Mouse (Mus musculus) liver, embryonic 15.5 days (tissue): ENCODE data around the gene Zfp503. TPM values are rescaled to one million over a fixed set of nuclear protein-coding genes. Genes with fewer than 3 reads are reported as not detected.

ENCODE experiments used
- ATAC-seq: fragments of 200-750 bp; cut with Nextera tagmentation; 2 replicates; pipeline ENCODE4 v1.8.0; 2017; ENCODE audit warnings: moderate number of reproducible peaks, mild to moderate bottlenecking, moderate library complexity; ENCODE audit not compliant: insufficient read depth
- H3K27ac ChIP-seq: fragments of 300-500 bp; sonication (generic); replicated peaks from 2 replicates; pipeline ENCODE4 v1.5.1; 2015; ENCODE audit warnings: mild to moderate bottlenecking, inconsistent platforms
- H3K27me3 ChIP-seq: fragments of 300-500 bp; sonication (generic); 2 replicates; pipeline ENCODE4 v1.6.1; 2015; ENCODE audit warnings: mild to moderate bottlenecking, inconsistent platforms
- H3K36me3 ChIP-seq: fragments of 300-500 bp; sonication (generic); replicated peaks from 2 replicates; pipeline ENCODE4 v1.6.1; 2015; ENCODE audit warnings: moderate library complexity, mild to moderate bottlenecking, inconsistent platforms
- H3K4me1 ChIP-seq: fragments of 300-500 bp; sonication (generic); replicated peaks from 2 replicates; pipeline ENCODE4 v1.6.1; 2015; ENCODE audit warnings: inconsistent platforms
- H3K4me2 ChIP-seq: fragments of 300-500 bp; sonication (generic); 2 replicates; pipeline ENCODE4 v1.6.1; 2015; ENCODE audit warnings: moderate library complexity, mild to moderate bottlenecking, inconsistent platforms
- H3K4me3 ChIP-seq: fragments of 300-500 bp; sonication (generic); replicated peaks from 2 replicates; pipeline ENCODE4 v1.5.1; 2015; ENCODE audit warnings: mild to moderate bottlenecking, inconsistent platforms
- H3K9ac ChIP-seq: fragments of 300-500 bp; sonication (generic); 2 replicates; pipeline ENCODE4 v1.6.1; 2015; ENCODE audit warnings: moderate library complexity, mild to moderate bottlenecking, inconsistent platforms
- H3K9me3 ChIP-seq: fragments of 300-500 bp; sonication (generic); replicated peaks from 2 replicates; pipeline ENCODE4 v1.6.1; 2016; ENCODE audit warnings: inconsistent platforms
- WGBS: fragments of 180-500 bp; shearing (Covaris S2); methylation state at CpG from one replicate; pipeline ENCODE4 v1.1.7; 2015; ENCODE audit warnings: mixed read lengths; ENCODE audit not compliant: insufficient replicate concordance; 5-methylcytosine and 5-hydroxymethylcytosine counted together
- polyA plus RNA-seq: library from polyadenylated mRNA; unstranded; fragments of >200 nt; fragmentation: Nextera tagmentation; extraction: Ambion mirVana; gene quantifications from 2 replicates; pipeline ENCODE4 v1.2.1, GENCODE M21; 2015

Zfp503 gene
- polyA plus RNA-seq, 1 experiment from 2014 or later, result 0.74 TPM

DNA sequence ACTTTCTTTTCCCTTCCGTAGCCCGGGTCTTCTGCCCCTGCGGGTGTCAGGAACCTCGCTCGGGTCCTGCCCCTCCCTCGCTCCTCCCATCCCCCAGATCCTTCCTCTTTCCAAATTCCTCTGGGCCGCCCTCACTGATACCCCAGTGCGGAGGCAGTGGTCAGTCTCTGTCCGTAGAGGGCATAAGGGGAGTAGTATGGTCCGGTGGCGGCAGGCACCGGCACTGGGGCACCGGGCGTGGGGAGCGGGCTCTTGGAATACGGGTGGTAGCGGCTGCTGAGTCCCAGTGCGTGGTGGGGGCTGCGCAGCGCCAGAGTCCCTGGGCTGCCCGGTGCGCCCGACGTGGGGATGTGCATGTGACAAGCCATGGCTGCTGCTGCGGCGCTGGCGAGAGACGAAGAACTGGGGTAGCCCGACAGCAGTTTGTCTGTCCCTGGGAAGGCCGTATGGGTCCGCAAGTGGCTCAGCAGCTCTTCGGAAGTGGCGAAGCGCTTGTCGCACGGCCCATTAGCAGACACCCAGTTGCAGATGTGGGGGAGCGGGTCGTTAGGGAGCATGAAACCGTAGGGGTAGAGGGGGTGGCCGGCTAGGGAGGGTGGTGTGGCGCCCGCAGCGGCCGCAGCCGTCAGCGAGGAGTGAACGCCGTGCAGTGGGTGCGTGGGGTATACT lies 4.5 kb downstream of the Zfp503 start:
- no peaks in the 10 kb centered on the region for H3K9me3 ChIP-seq
- WGBS, result 2% methylated on average over 49 of the region's 49 CpGs
- H3K4me3 ChIP-seq, result peak overlapping the region; percentile 50
- no peak overlapping the region for H3K9ac ChIP-seq
- H3K36me3 ChIP-seq, result no peaks in the 10 kb centered on the region
- H3K27me3 ChIP-seq, result peaks cover 95% of the 10 kb centered on the region
- peak overlapping the region; percentile 66 for H3K4me2 ChIP-seq
- H3K27ac ChIP-seq, result no peak overlapping the region
- H3K4me1 ChIP-seq, result peaks cover 28% of the 10 kb centered on the region
- no peak for ATAC-seq

DNA sequence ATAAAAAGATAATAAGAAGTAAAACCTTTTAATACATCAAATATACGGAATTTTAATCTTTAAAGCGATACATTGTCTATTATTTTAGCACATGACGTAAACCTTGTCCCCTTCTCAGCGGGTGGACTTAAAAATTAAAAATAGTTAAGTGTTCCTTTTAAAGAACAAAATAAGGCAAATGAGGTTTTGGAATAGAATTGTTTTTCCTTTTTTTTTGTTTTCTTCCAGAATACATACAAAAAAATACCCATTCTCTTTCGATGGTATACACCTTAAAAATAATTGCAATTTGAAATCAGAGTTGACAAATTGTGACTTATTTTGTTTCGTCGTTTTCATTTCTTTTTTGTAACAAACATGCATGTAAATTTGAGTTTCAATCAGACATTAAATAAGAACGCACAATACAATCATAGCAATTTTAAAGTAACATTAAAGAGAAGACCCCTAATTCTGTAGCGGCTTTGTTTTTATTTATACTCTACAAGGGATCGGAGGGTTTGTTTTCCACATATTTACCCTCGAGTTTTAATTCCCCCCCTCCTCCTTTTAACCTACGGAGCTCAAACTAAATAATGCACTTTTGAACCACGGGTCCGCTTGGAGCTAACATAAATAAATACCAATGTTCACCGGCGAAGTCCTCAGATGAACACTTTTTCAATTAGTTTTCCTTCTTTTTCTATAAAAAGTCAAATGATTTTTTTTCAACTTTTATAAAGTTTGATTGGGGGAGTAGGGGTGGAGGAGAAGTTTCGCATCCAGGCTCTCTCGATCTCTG lies 5.3 kb downstream of the Zfp503 start:
- WGBS, result 10% methylated on average over 18 of the region's 18 CpGs
- H3K36me3 ChIP-seq, result no peaks in the 10 kb centered on the region
- H3K9me3 ChIP-seq, result no peaks in the 10 kb centered on the region
- 0 out of 2 replicates have a peak overlapping the region, but pooled peaks have one; percentile 66 for H3K4me2 ChIP-seq
- H3K4me3 ChIP-seq, result peak overlapping the region; percentile 50; the same call in 1 of the 2 replicates
- no peak overlapping the region for H3K9ac ChIP-seq
- H3K4me1 ChIP-seq, result peaks cover 28% of the 10 kb centered on the region
- H3K27me3 ChIP-seq, result peaks cover 93% of the 10 kb centered on the region
- H3K27ac ChIP-seq, result no peak overlapping the region
- ATAC-seq, result no peak

DNA sequence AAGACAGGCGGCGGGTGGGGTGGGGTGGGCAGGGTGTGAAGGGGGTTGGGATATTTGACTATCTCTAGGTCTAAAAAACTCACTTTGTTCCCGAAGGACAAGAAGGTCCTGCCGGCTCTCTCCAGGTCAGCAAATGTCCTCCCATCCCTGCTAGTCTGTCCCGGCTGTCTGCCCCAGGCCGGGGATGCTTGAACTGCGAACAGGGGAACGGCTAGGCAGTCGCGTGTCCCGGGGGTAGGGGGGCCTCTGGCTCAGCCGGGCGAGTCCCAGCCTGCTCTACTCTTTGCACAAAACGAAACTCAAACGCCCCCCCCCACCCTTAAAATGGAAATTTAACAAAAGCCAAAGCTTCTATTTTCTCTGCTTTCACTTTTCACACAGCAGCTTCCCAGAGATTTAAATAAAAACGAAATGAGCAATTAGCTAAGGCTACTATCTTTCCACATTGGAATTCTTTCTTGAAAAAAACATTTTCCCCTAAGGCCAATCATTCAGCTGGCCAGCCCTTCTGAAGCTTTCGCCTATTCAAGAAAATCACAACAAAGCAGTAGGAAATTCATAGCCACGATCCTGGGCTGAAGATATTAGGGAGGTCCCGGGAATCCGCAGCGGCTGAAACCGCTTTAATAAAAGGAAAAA lies 6.0 kb downstream of the Zfp503 start:
- 2% methylated on average over 22 of the region's 22 CpGs for WGBS
- Histone ChIP-seq H3K27ac (no peak overlapping the region), H3K4me3 (peak overlapping the region; percentile 20; the same call in 1 of the 2 replicates), H3K27me3 (peaks cover 86% of the 10 kb centered on the region), H3K9me3 (no peaks in the 10 kb centered on the region), H3K9ac (no peak overlapping the region), H3K36me3 (no peaks in the 10 kb centered on the region), H3K4me2 (peak overlapping the region; percentile 27), H3K4me1 (peaks cover 28% of the 10 kb centered on the region)
- no peak for ATAC-seq

GRCm38 (mm10) chr14:21982592-21983310 lies 6.7 kb downstream of the Zfp503 start:
- no peaks in the 10 kb centered on the region for H3K9me3 ChIP-seq
- no peaks in the 10 kb centered on the region for H3K36me3 ChIP-seq
- no peak for ATAC-seq
- H3K9ac ChIP-seq, result no peak overlapping the region
- H3K4me3 ChIP-seq, result peak overlapping the region; percentile 20; the same call in 1 of the 2 replicates
- peak overlapping the region; percentile 27 for H3K4me2 ChIP-seq
- peaks cover 79% of the 10 kb centered on the region for H3K27me3 ChIP-seq
- H3K4me1 ChIP-seq, result peaks cover 26% of the 10 kb centered on the region
- no peak overlapping the region for H3K27ac ChIP-seq
- 4% methylated on average over 38 of the region's 38 CpGs for WGBS

DNA sequence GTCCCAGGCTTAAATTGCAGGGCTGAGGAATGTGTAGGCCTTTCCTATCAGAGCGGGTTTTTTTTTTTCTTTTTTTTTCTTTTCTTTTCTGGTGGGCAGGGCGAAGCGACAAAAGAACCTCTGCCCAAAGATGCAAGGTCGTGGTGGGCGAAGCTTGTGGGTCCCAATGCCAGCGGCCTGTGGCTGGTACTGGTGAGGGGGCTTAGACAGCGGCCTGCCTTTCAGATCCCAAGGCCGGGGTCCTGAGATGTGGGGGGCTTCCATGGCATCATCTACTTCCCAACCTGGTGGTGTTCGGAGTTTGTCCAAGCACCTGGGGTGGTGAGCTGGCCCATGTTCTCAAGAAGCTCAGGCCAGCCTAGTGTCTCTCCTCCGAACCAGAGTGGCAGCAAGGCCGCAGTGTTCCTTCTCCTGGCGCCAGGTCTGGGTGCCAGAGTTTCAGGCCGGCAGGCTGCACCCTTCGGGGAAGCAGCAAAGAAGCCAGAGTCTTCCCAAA lies 7.3 kb downstream of the Zfp503 start:
- Histone ChIP-seq H3K4me1 (peaks cover 21% of the 10 kb centered on the region), H3K27ac (no peak overlapping the region), H3K9me3 (no peaks in the 10 kb centered on the region), H3K4me2 (no peak overlapping the region), H3K9ac (no peak overlapping the region), H3K36me3 (no peaks in the 10 kb centered on the region), H3K4me3 (no peak overlapping the region), H3K27me3 (peaks cover 73% of the 10 kb centered on the region)
- no peak for ATAC-seq
- 25% methylated on average over 14 of the region's 14 CpGs for WGBS

- Histone ChIP-seq H3K27ac (no peak overlapping the region), H3K4me2 (no peak overlapping the region; the same call in 1 of the 2 replicates), H3K9me3 (no peaks in the 10 kb centered on the region), H3K4me3 (no peak overlapping the region), H3K27me3 (peaks cover 66% of the 10 kb centered on the region), H3K36me3 (no peaks in the 10 kb centered on the region), H3K4me1 (peaks cover 18% of the 10 kb centered on the region), H3K9ac (no peak overlapping the region)
- 0% methylated on average over 22 of the region's 22 CpGs for WGBS
- ATAC-seq, result no peak
Measured at GRCm38 (mm10) chr14:21981462-21981861, 7.9 kb downstream of the Zfp503 start.

GRCm38 (mm10) chr14:21968978-21969377 lies 20.4 kb downstream of the Zfp503 start:
- no peak overlapping the region for H3K4me3 ChIP-seq
- no peak for ATAC-seq
- H3K9ac ChIP-seq, result no peak overlapping the region
- no peak overlapping the region for H3K27ac ChIP-seq
- H3K36me3 ChIP-seq, result no peaks in the 10 kb centered on the region
- H3K4me1 ChIP-seq, result no peaks in the 10 kb centered on the region
- H3K9me3 ChIP-seq, result no peaks in the 10 kb centered on the region
- no peak overlapping the region for H3K4me2 ChIP-seq
- no peaks in the 10 kb centered on the region for H3K27me3 ChIP-seq
- 23% methylated on average over 4 of the region's 4 CpGs for WGBS

- no peak overlapping the region for H3K4me3 ChIP-seq
- no peak overlapping the region for H3K9ac ChIP-seq
- H3K9me3 ChIP-seq, result no peaks in the 10 kb centered on the region
- no peak overlapping the region for H3K4me2 ChIP-seq
- H3K36me3 ChIP-seq, result no peaks in the 10 kb centered on the region
- WGBS, result 61% methylated on average over 12 of the region's 12 CpGs
- no peaks in the 10 kb centered on the region for H3K27me3 ChIP-seq
- no peaks in the 10 kb centered on the region for H3K4me1 ChIP-seq
- ATAC-seq, result no peak
- H3K27ac ChIP-seq, result no peak overlapping the region
Measured at GRCm38 (mm10) chr14:21967375-21968010, 21.9 kb downstream of the Zfp503 start.

GRCm38 (mm10) chr14:21966276-21966675 lies 23.1 kb downstream of the Zfp503 start:
- no peak for ATAC-seq
- no peak overlapping the region for H3K4me2 ChIP-seq
- H3K9ac ChIP-seq, result no peak overlapping the region
- WGBS, result 22% methylated on average over 5 of the region's 5 CpGs
- no peak overlapping the region for H3K4me3 ChIP-seq
- no peak overlapping the region for H3K27ac ChIP-seq
- H3K4me1 ChIP-seq, result no peaks in the 10 kb centered on the region
- no peaks in the 10 kb centered on the region for H3K9me3 ChIP-seq
- H3K36me3 ChIP-seq, result no peaks in the 10 kb centered on the region
- H3K27me3 ChIP-seq, result no peaks in the 10 kb centered on the region

DNA sequence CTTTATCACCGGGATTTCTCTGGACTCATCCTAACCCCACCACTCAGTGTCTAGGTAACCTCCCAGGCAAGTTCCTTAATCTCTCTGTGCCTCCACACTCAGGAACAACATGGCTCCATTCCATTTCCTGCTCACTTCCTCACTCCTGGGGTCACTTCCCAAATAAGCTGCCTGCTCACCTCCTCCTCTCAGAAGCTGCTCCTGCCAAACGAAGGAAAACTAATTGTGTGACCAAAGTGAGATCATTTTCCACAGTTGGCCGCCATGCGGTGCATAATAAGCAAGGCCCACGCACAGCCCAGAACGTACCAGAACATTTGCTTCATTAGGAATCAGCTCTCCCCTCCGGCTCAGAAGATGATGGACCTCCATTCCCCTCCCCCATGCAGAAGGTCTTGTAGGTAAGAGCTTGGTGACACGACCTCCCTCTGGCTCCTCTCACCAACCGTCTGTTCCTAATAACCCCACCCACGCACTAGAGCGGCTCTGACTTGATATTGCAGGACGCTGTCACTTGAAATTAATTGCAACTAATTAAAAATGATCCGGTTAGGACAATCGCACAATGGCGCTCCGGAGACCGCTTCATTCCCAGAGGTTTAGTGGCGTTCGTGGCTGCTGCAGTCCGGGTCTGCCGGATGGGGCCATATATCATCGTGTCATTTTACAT lies 26.9 kb downstream of the Zfp503 start:
- WGBS, result 58% methylated on average over 22 of the region's 22 CpGs
- no peak for ATAC-seq
- Histone ChIP-seq H3K27ac (no peak overlapping the region), H3K4me3 (no peak overlapping the region), H3K36me3 (no peaks in the 10 kb centered on the region), H3K9ac (no peak overlapping the region), H3K27me3 (no peaks in the 10 kb centered on the region), H3K4me2 (no peak overlapping the region), H3K9me3 (no peaks in the 10 kb centered on the region), H3K4me1 (no peaks in the 10 kb centered on the region)
